Mouse (Mus musculus): ENCODE measurements at regions not wholly inside any gene's neighbourhood (a gene's known extent, or its start where the extent isn't known, plus 50 kb on each side); places are given as distances from the start of the nearest gene placed in this dataset.
"Not testable (repeated sequence)": the region's sequence is repeated elsewhere in the genome, so short reads cannot be mapped to it uniquely, and the experiment has no call there.

DNA sequence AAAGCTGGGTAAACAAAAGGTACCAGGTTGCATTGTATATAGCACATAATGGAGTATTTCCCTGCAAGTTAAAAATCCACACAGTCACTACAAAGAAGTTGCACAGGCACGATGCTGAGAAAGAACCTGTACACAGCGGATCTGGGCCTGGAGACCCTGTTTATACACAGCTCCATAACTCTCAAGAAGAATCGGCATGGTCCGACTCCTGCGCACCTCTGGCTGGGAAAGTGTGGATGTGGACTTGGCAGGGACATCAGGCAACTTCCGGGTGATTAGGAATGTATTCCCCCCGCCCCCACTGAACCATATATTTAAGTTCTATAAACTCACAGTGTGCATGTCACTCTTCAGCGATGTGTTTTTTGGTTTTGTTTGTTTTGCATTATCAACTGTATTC is 103.3 kb downstream of the Gm15319 start:
- 81% methylated on average over 7 of the region's 8 CpGs for WGBS
- not testable (repeated sequence) for H3K9me3 ChIP-seq (replicated peaks; ENCODE audit: control insufficient read depth, low read length); H3K27ac ChIP-seq (replicated peaks; ENCODE audit: low read depth, low read length); H3K9ac ChIP-seq (replicated peaks; ENCODE audit: low read length); H3K4me1 ChIP-seq (ENCODE audit: control insufficient read depth, insufficient read depth, low read length); H3K4me3 ChIP-seq (ENCODE audit: low read depth, low read length); H3K4me2 ChIP-seq (ENCODE audit: low read depth, low read length); H3K27me3 ChIP-seq (ENCODE audit: control insufficient read depth, insufficient read depth, low read length); H3K36me3 ChIP-seq (replicated peaks; ENCODE audit: control insufficient read depth, insufficient read depth, low read depth, low read length); DNase-seq (ENCODE audit: low spot score); ATAC-seq (replicated peaks; ENCODE audit: insufficient number of reproducible peaks, low FRiP score, low TSS enrichment, low read depth)

Measured in embryonic facial prominence, embryonic 11.5 days (tissue).